Mouse (Mus musculus): ENCODE results near the gene Upf1.

- TF ChIP-seq CTCF (IDR thresholded peaks at IDR 0.05; ENCODE audit: low read depth, low read length) (no peak), POLR2A (IDR thresholded peaks at IDR 0.05; ENCODE audit: insufficient read depth, low read length) (no peak)
Observed at GRCm38 (mm10) chr8:70331526-70331925, 21.6 kb downstream of the Upf1 start.

Measured in ES-Bruce4 (cell line).